Mouse (Mus musculus) ZHBTc4 (cell line): ENCODE results near the gene Rragb.
"Not testable (repeated sequence)": the region's sequence is repeated elsewhere in the genome, so short reads cannot be mapped to it uniquely, and the experiment has no call there.

Experiments
- DNase-seq: peaks from one replicate; pipeline ENCODE4 v3.0.0-alpha.2; 2011; ENCODE audit warnings: low read depth, low spot score

Rragb gene

DNA sequence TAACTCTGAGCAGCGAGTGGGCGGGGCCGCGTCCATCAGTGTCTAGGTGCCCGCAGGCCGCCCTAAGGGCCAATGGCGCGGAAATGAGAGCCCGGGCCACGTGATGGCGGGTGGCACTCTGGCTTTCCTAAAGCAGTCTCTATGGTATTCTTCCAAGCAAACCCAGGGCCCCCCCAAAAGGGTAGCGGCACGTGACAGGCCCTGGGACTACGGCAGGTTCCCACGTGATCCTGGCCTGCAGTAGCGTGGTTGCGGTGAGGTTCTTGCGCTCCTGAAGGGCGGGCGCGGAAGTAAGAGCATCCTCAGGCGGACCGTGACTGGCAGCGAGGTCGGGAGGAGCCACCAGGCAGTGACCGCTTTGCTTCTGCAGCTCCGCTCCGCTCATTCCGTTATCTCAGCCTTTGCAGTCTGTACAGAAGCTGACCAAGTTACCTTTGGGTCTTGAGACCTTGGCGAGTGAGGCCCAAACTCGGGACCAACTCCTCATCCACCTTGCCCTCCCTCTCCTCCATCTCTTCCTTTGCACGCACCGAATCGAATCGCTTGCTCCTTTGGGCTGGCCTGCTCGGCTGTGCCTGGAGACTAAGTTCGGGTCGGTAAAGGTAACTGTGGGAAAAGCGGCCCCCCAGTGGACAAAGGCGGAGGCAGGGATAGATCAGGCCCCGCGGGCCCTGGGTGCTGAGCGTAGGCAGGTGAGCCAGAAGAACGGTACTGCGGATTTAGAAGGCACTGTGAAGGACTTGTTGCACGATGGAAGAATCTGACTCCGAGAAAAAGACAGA, at the start of gene Rragb:
Gene Rragb (plus strand): TSS at position 248 of the 782 bp plus-strand sequence.
- DNase-seq = peak; percentile 86

DNA sequence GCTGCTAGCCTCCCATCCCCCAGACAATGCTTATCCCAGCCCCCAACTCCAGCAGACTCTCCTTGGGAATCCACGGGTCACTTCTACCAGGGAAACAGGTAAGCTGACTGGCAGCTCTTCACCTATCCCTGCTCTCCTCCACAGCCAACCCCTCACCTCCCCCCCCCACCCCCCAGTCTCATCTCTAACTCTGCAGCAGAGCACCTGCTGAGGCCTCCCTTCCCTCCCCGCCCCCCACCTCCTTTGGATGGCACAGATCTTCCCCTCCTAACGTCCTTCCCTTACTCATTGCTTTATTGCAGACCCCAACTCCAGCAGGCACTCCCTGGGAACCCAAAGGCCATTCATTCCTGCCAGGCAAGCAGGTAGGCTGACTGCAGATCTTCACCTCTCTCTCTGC, 21.3 kb upstream of the Rragb start, which contains the start of gene Foxr2:
Gene Foxr2 (plus strand): TSS at position 301 of the 400 bp plus-strand sequence.
- DNase-seq = peak; percentile 5

DNA sequence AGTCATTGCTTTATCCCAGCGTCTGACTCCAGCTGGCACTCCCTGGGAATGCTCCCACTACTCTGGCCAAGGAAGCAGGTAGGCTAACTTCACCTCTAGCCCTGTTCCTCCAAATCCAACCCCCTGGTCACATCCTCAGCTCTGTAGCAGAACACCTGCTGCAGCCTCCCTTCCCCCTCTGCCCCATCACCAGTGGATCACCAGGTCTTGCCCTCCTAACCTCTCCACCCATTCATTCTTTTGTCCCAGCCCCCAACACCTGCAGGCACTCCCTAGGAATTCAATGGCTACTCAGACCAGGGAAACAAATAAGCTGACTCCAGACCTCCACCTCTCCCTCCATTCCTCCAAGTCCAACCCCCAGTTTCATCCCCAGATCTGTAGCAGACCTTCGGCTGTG, 20.8 kb upstream of the Rragb start:
- DNase-seq = peak; percentile 55

DNA sequence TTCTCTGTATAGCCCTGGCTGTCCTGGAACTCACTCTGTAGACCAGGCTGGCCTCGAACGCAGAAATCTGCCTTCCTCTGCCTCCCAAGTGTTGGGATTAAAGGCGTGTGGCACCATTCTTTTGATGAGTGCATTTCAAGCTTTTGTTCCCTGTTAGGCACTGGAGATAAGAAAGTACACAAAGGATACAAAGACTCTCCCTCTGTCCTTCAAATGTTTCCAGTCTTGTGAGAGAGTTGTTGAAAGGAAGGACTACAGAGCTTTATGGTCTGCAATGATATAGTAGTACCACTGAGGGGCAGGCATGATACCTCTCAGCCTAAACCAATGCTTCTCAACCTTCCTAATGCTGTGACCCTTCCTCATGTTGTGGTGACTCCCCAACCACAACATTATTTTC, 2.9 kb downstream of the Rragb start:
- DNase-seq = peak; percentile 67

DNA sequence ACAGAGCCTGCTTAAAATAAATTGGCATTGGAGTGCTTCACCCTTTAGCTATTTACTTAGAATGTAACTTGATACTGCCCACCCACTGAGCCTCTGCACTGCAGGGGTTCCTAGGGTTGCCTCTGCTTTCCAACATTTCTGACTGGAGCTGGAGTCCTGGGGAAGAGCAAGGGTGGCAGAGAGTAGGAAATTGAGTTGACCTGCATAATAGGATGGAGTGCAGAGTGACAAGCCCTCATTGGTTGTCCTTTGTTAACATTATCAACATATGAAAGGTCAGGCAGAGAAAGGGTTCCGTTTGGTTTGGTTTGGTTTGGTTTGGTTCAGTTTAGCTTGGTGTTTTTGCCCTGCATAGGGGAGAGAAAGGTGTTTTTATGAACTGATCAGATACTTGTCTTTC, 12.0 kb downstream of the Rragb start:
- peak; percentile 90 for DNase-seq

DNA sequence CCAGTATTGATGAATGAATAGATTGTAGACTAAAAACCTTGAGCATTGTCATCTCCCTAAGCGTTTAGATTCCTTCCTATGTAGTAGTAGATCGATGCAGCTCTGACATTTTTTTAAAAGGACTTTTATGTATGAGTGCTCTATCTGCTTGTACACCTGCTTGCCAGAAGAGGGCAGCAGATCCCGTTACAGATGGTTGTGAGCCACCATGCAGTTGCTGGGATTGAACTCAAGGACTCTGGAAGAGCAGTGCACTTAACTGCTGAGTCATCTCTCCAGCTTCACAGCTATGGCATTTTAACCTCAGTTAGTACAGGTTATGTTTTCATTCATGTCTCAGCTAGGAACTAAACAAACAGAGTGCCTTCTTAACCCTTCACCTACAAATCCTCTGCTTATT, 15.5 kb downstream of the Rragb start:
- peak; percentile 77 for DNase-seq

DNA sequence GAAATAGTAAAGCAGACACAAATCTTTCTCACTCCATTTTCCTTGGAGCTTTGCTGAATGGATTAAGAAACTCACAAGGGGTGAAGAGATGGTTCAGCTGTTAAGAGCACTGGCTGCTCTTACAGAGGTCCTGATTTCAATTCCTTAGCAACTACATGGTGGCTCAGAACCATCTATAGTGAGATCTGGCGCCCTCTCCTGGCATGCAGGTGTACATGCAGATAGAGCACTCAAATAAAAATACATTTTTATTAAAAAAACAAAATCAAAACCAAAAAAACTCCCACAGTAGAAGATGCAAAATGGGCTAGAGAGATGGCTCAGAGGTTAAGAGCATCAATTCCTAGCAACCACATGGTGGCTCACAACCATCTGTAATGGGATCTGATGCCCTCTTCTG, 35.0 kb downstream of the Rragb start:
- DNase-seq = peak; percentile 41

DNA sequence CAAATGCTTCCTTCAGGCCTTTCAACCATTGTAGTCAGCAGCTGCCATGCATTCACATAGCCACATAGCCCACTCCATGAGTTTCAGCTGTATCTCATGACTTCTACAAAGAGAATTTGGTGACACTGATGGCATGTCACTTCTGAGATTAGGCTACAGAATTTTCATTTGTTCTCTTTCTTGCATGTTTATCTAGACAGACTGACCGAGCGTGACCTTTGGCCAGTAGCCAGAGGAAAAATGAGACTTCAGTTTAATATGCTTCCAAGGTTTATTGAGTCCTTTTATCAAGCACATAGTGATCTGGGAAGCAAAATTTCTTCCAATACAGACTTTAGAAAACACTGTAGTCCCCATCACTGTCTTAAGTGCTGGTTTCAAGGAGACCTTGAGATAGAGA, 42.4 kb downstream of the Rragb start:
- DNase-seq = no peak

DNA sequence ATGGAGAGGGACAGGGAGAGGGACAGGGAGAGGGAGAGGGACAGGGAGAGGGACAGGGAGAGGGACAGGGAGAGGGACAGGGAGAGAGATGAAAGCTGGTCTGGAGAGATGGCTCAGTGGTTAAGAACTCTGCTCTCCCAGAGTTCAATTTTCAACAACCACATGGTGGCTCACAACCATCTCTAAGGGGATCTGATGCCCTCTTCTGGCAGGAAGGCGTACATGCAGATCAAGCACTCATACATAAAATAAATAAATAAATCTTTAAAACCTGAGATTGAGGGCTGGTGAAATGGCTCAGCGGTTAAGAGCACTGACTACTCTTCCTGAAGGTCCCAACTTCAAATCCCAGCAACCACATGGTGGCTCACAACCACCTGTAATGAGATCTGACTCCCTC, 59.4 kb downstream of the Rragb start:
- not testable (repeated sequence) for DNase-seq

DNA sequence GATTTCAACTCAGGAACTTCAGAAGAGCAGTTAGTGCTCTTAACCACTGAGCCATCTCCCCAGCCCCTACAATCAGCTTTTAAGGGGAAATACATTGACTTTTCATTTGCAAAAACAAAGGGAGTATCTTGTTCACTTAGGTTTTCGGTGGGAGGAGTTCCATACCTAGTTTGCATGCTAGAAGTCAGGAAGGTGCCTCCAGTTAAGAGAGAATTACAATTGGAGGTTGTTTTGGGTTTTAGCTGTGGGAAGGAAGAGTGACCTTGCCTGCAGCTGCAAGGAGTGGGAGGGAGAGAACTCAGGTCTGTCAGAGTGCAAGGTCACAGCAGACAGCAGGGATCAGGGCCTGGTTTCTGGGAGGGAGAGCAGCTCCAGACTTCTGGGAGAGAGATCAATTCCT, 71.3 kb downstream of the Rragb start:
- peak; percentile 83 for DNase-seq
